Mouse (Mus musculus) bone marrow macrophage, adult 2 months (primary cell): ENCODE data around the gene Rgs18.

Experiments
- CTCF ChIP-seq: IDR thresholded peaks from 2 replicates; pipeline ENCODE4 v1.5.1; 2012; ENCODE audit warnings: low read depth, mild to moderate bottlenecking, low read length, moderate library complexity
- POLR2A ChIP-seq: IDR thresholded peaks from 2 replicates; pipeline ENCODE4 v1.6.1; 2012; ENCODE audit warnings: mild to moderate bottlenecking, low read depth, low read length, borderline replicate concordance

DNA sequence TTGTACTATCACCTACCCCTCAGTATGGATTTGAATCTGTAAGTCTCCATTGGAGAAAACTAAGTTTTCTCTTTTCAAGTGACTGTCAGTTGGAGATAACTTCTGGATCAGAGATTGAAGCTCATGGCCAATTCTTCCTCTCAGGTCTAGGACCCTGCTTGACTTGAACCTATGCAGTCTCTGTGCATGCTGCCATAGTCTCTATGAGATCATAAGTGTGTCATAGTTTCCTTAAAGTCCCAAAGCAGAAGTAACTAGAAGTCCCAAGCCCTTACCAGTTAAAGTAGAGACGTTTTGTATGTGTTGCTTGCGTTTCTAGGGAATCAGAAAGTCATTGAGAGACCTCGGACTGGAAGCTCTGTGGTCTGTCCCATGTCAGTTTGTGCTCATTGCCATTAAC lies 24.5 kb downstream of the Rgs18 start:
- TF ChIP-seq POLR2A (no peak), CTCF (no peak)
